Mouse (Mus musculus): ENCODE measurements around the gene Csrnp3. TPM values are rescaled to one million over a fixed set of nuclear protein-coding genes. Genes with fewer than 3 reads are reported as not detected.

The Csrnp3 gene
- polyA plus RNA-seq, 2 experiments from 2014 or later = not detected

GRCm38 (mm10) chr2:66024837-66025236 lies 179.3 kb downstream of the Csrnp3 start:
- no peak for ATAC-seq

- ATAC-seq = no peak
Measured at GRCm38 (mm10) chr2:66028812-66029211, 183.2 kb downstream of the Csrnp3 start.

- ATAC-seq = no peak
Measured at GRCm38 (mm10) chr2:66034907-66035679, 189.5 kb downstream of the Csrnp3 start.

GRCm38 (mm10) chr2:66040611-66041010 lies 195.0 kb downstream of the Csrnp3 start:
- ATAC-seq = no peak

GRCm38 (mm10) chr2:66041203-66041916 lies 195.8 kb downstream of the Csrnp3 start:
- ATAC-seq = no peak

- ATAC-seq = no peak
Measured at GRCm38 (mm10) chr2:66041917-66042419, 196.4 kb downstream of the Csrnp3 start.

GRCm38 (mm10) chr2:66043441-66044404 lies 198.2 kb downstream of the Csrnp3 start:
- no peak for ATAC-seq

GRCm38 (mm10) chr2:66044405-66045089 lies 199.0 kb downstream of the Csrnp3 start:
- ATAC-seq = no peak

GRCm38 (mm10) chr2:66063291-66063690 lies 217.7 kb downstream of the Csrnp3 start:
- no peak for ATAC-seq

- no peak for ATAC-seq
Measured at GRCm38 (mm10) chr2:66069454-66069853, 223.9 kb downstream of the Csrnp3 start.

GRCm38 (mm10) chr2:66080731-66081130 lies 235.2 kb downstream of the Csrnp3 start:
- no peak for ATAC-seq

Other genes with a start within 250 kb of the Csrnp3 start
- gene Scn2a, start 225.0 kb upstream of the Csrnp3 start, polyA plus RNA-seq (2017; shearing (Covaris generic)) = 1 to 10 TPM in 1 of 2 experiments, under 1 TPM in 1; 0.38 to 1.2 TPM

Data from CD4-positive, CD25-positive, alpha-beta regulatory T cell, adult 4 months (primary cell).